Mouse (Mus musculus): ENCODE results near the gene Timp2.

DNA sequence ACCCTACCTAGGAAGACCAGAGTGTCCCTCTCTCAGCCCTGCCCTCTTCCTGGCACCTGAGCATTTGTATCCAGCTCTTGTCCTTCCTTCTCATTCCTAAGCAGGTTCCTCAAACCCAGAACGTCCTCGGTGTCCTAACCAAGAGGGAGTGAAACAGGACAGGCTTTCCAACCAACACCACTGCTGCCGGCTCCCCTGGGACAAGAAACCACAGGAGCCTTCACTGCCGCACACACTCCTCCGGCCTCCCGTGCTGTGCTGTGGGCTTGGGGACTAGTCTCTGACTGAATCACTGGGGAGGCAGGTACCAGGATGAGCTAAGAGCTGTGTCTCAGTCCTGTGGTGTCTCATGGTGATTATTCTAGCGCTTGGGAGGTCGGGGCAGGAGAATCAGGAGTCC, 14.1 kb upstream of the Timp2 start:
- no peak for TF ChIP-seq CTCF (IDR thresholded peaks at IDR 0.05)
- TF ChIP-seq EP300 (IDR thresholded peaks at IDR 0.05) = no peak

Measured in lung, postnatal 0 days (tissue).